Mouse (Mus musculus) thymus, adult 2 months (tissue): Measurements from ENCODE around the gene Entpd7. TPM values are rescaled to one million over a fixed set of nuclear protein-coding genes. Genes with fewer than 3 reads are reported as not detected.

Experiments used
- DNase-seq: peaks from one replicate; pipeline ENCODE4 v3.0.0; 2021
- H3K27ac ChIP-seq: fragments of 200-500 bp; 2 replicates; pipeline ENCODE4 v1.5.1; 2012; ENCODE audit warnings: low read length, control low read depth; ENCODE audit not compliant: control insufficient read depth, insufficient read depth
- H3K27me3 ChIP-seq: fragments of 200-500 bp; 2 replicates; pipeline ENCODE4 v1.6.1; 2012; ENCODE audit warnings: mild to moderate bottlenecking, low read length, moderate library complexity, mixed read lengths; ENCODE audit not compliant: control insufficient read depth, insufficient read depth
- H3K36me3 ChIP-seq: fragments of 200-500 bp; 2 replicates; pipeline ENCODE4 v1.6.1; 2012; ENCODE audit warnings: mild to moderate bottlenecking, low read length, moderate library complexity; ENCODE audit not compliant: control insufficient read depth, insufficient read depth
- H3K4me1 ChIP-seq: fragments of 200-500 bp; replicated peaks from 2 replicates; pipeline ENCODE4 v1.6.1; 2012; ENCODE audit warnings: low read length; ENCODE audit not compliant: control insufficient read depth, insufficient read depth
- H3K4me3 ChIP-seq: fragments of 200-500 bp; 2 replicates; pipeline ENCODE4 v1.5.1; 2012; ENCODE audit warnings: mild to moderate bottlenecking, low read length, control low read depth, moderate library complexity; ENCODE audit not compliant: control insufficient read depth, insufficient read depth
- CTCF ChIP-seq: fragments of 200-500 bp; IDR thresholded peaks from 2 replicates; pipeline ENCODE4 v1.5.1; 2012; ENCODE audit warnings: mild to moderate bottlenecking, control low read depth, low read length, moderate library complexity, borderline replicate concordance; ENCODE audit not compliant: control insufficient read depth, poor library complexity, insufficient read depth; ENCODE audit errors: extremely low read depth
- POLR2A ChIP-seq: fragments of 200-500 bp; IDR thresholded peaks from 2 replicates; pipeline ENCODE4 v1.6.1; 2012; ENCODE audit warnings: mild to moderate bottlenecking, low read length, control low read depth, moderate library complexity; ENCODE audit not compliant: control insufficient read depth, poor library complexity, insufficient read depth; ENCODE audit errors: extremely low read depth
- WGBS: fragments of 180-500 bp; shearing (Covaris S2); methylation state at CpG from one replicate; pipeline ENCODE4 v1.1.7; 2018; 5-methylcytosine and 5-hydroxymethylcytosine counted together
- polyA plus RNA-seq: library from polyadenylated mRNA; depleted of rRNA; stranded (reverse); fragments of >200 nt; gene quantifications from 2 replicates; pipeline ENCODE4 v1.2.3, GENCODE M21; 2012

The Entpd7 gene
- polyA plus RNA-seq, 1 experiment = 8.8 TPM

DNA sequence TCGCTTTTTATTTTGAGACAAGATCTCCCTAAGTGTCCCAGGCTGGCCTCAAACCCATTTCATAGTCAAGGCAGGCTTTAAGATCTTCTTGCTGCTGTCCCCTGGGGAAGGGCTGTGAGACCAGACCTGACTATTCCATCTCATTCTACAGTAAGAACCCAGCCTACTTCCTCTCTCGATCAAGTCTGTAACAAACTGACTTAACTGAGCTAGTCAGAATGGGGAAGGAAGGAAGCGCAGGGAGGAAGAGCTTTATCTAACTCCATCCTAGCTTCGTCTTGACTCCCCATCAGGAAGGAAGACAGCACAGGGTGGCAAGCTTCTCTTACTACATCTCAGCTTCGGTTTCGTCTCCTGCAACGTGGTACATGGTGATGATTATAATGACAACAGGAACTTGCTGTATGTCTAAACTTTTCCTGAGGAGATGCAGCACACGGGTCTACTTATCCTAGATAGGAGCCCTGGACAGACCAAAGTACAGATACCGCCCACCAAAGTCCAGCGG, 9.9 kb upstream of the Entpd7 start:
- Histone ChIP-seq H3K4me3 (no peak overlapping the region), H3K27me3 (no peaks in the 10 kb centered on the region), H3K4me1 (no peaks in the 10 kb centered on the region), H3K27ac (no peak overlapping the region), H3K36me3 (no peaks in the 10 kb centered on the region)
- no peak for TF ChIP-seq CTCF
- no peak for TF ChIP-seq POLR2A
- WGBS = 38% methylated on average over 10 of the region's 10 CpGs
- DNase-seq = no peak

DNA sequence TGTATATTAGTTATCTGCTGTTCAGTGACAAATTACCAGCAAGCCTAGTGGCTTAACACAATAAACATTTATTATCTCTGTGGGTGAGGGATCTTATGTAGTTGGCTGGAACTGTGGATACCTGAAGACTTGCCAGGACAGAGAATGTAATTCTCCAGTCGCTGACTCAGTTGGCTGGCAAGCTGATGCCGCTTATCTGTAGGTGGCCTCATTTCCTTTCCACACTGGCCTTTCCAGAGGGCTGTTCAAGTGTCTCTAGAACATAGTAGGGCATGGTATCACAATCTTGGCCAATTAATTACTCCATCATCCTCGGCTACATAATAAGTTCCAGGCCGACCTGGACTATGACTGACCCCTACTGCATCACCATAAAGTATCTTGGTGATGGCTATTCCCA, 7.9 kb upstream of the Entpd7 start:
- no peak for DNase-seq
- Histone ChIP-seq H3K4me3 (no peak overlapping the region), H3K27me3 (no peaks in the 10 kb centered on the region), H3K27ac (no peak overlapping the region), H3K36me3 (no peaks in the 10 kb centered on the region), H3K4me1 (no peaks in the 10 kb centered on the region)
- WGBS = 94% methylated on average over 4 of the region's 4 CpGs
- TF ChIP-seq CTCF (no peak), POLR2A (no peak)

DNA sequence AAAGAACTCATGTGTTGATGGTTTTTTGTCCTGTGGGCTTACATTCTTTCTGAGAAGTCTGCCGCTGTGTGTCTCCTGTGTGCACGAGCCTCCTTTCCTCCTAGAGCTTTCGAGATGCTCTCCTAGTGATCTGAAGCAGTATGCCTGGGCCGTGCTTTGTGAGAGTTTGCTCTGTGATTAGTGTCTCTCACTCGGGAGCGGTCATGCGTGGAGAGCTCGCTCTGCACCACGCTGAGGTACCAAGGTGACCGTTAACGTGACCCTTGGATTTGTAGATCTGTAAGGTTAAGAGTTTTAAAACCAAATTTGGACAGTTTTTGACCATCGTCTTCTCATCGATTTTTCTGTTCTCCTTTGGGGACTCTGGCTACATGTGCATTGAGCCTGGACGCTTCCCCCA, 3.3 kb downstream of the Entpd7 start:
- 96% methylated on average over 14 of the region's 14 CpGs for WGBS
- no peaks in the 10 kb centered on the region for H3K27me3 ChIP-seq

DNA sequence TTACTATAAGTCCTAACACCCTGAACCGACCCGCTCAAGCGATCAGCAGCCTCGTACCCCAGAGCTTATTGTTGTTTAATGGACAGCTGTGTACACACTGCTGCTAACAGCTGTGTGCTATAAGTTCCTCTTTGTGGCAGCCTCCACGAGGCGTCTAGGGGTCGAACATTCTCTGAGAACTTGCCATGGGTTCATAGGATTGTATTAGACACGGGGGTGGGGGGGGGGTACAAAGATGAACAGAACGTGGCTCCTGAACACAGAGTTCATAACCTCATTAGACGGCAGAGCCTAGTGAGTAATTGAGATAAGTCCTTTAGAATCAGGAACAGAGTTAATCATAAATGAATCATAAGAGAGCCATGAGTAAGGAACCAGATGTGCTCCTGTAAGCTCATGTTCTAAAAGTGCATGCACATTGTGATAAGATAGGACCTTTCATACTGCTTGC, 6.1 kb downstream of the Entpd7 start:
- no peak overlapping the region for H3K27ac ChIP-seq
- TF ChIP-seq CTCF (no peak), POLR2A (no peak)
- H3K27me3 ChIP-seq = no peaks in the 10 kb centered on the region
- no peak overlapping the region for H3K4me3 ChIP-seq
- DNase-seq = no peak
- peaks cover 4% of the 10 kb centered on the region; the same call in 1 of the 2 replicates for H3K36me3 ChIP-seq
- no peaks in the 10 kb centered on the region; the same call in 1 of the 2 replicates for H3K4me1 ChIP-seq
- 60% methylated on average over 10 of the region's 10 CpGs for WGBS

More for the DNA sequence above, 3.3 kb downstream of the Entpd7 start:
- TF ChIP-seq POLR2A (no peak), CTCF (no peak)
- peaks cover 2% of the 10 kb centered on the region; the same call in 1 of the 2 replicates for H3K4me1 ChIP-seq
- H3K36me3 ChIP-seq = no peaks in the 10 kb centered on the region
- DNase-seq = no peak
- H3K27ac ChIP-seq = no peak overlapping the region
- H3K4me3 ChIP-seq = no peak overlapping the region

DNA sequence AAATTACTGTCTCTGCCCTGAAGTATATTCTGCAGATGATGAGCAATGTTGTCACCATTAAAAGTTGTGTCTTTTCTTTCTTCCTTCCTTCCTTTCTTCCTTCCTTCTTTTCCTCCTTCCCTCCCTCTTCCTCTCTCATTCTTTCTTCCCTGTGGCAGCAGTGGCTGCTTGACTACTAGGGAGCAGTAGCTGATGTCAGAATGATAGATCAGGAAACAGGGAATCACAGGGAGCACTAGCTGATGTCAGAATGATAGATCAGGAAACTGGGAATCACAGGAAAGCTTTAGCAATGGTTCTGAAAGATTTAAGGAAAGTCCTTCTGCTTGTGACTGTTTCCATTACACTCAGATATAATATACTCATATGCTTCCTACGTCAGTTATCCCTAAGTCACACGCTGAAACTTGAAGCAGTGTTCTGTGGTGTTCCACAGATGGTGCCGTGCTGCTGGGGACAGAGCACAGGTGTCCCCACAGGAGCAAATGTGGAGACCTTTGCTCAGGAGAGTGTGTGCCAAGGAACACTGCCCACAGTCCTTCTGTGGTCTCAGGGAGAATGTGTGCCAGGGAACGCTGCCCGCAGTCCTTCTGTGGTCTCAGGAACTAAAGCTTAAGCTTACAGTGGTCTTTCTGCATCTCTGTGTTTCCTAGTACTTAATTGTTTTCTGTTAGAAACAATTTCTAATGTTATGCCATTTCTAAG, 8.3 kb downstream of the Entpd7 start:
- 96% methylated on average over 5 of the region's 5 CpGs for WGBS
- peaks cover 4% of the 10 kb centered on the region; the same call in 1 of the 2 replicates for H3K36me3 ChIP-seq
- no peak for DNase-seq
- no peak overlapping the region for H3K27ac ChIP-seq
- no peaks in the 10 kb centered on the region for H3K27me3 ChIP-seq
- H3K4me1 ChIP-seq = no peaks in the 10 kb centered on the region
- no peak overlapping the region for H3K4me3 ChIP-seq
- TF ChIP-seq POLR2A (no peak), CTCF (no peak)

DNA sequence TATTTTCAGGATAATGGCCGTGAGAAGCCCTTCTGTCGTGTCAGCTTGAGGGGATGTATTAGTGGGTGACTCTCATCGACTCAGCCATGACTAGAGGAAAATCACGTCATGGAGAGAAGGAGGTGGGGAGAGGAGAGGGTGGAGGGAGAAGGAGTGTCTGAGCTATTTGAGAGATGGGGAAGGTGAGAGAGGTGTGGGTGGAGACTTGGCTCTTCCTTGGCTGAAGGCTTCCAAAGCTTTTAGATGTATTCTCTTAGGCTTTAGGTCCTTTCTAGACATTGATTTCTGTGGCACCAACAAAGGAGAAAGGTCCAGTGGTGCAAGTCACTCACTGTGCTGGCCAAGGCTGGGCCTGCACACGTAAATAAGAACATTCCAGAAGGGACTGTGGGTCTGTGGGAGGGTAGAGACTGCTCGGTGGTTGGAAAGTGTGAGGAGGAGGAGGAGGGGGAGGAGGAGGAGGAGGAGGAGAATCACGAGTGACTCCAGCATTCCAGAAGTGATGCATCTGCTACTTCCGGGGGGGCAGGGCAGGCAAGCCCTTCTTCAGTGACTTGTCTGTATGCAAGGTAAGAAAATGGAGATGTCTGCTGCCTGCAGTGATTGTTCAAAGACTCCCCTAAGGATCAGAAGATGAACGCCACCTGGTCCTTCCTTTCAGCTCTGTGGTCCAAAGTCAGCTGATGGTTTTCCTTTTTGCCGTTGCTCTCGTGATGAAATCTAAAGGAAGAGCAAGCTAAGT, 9.7 kb downstream of the Entpd7 start:
- Histone ChIP-seq H3K27ac (no peak overlapping the region), H3K36me3 (peaks cover 7% of the 10 kb centered on the region; the same call in 1 of the 2 replicates), H3K4me1 (no peaks in the 10 kb centered on the region), H3K4me3 (no peak overlapping the region), H3K27me3 (no peaks in the 10 kb centered on the region)
- TF ChIP-seq CTCF (no peak), POLR2A (no peak)
- DNase-seq = no peak
- WGBS = 85% methylated on average over 11 of the region's 11 CpGs
